Mouse (Mus musculus) thymus, postnatal 0 days (tissue): ENCODE measurements around the gene Gemin5. TPM values are rescaled to one million over a fixed set of nuclear protein-coding genes. Genes with fewer than 3 reads are reported as not detected.

Experiments used
- DNase-seq: peaks from one replicate; pipeline ENCODE4 v3.0.0-alpha.2; 2015; ENCODE audit warnings: low spot score
- polyA plus RNA-seq: library from polyadenylated mRNA; unstranded; fragments of >200 nt; fragmentation: Nextera tagmentation; extraction: Ambion mirVana; gene quantifications from 2 replicates; pipeline ENCODE4 v1.2.1, GENCODE M21; 2015

Gene Gemin5
- polyA plus RNA-seq, 1 experiment from 2014 or later, result 23.0 TPM

GRCm38 (mm10) chr11:58072978-58073377 lies 95.4 kb downstream of the Gemin5 start:
- DNase-seq, result no peak

Other genes starting within 250 kb of the Gemin5 start
- gene Larp1, start 159.5 kb downstream of the Gemin5 start, polyA plus RNA-seq, result 17.1 and 22.8 TPM in 2 replicates
- gene Gm12248, start 75.4 kb downstream of the Gemin5 start, polyA plus RNA-seq, result 0.12 and 0.38 TPM in 2 replicates
- gene Cnot8, start 64.4 kb downstream of the Gemin5 start, polyA plus RNA-seq, result 155 TPM in 2 replicates
- gene Mrpl22, start 3.1 kb upstream of the Gemin5 start, polyA plus RNA-seq, result 137 and 139 TPM in 2 replicates
- gene Igtp, start 31.0 kb upstream of the Gemin5 start, polyA plus RNA-seq, result 65.3 and 67.3 TPM in 2 replicates
- 12.1 and 12.5 TPM in 2 replicates for gene Irgm2, start 31.1 kb upstream of the Gemin5 start, polyA plus RNA-seq
- 0.08 and 0.09 TPM in 2 replicates for gene 4930438A08Rik, start 106.3 kb upstream of the Gemin5 start, polyA plus RNA-seq
- 12.8 and 14.1 TPM in 2 replicates for gene Zfp692, start 138.5 kb upstream of the Gemin5 start, polyA plus RNA-seq
- gene Zfp672, start 161.8 kb upstream of the Gemin5 start, polyA plus RNA-seq, result 59.2 and 72.2 TPM in 2 replicates
- gene Sh3bp5l, start 162.2 kb upstream of the Gemin5 start, polyA plus RNA-seq, result 29.2 and 30.4 TPM in 2 replicates
- 1.6 and 2.1 TPM in 2 replicates for gene Lypd8, start 210.5 kb upstream of the Gemin5 start, polyA plus RNA-seq